Mouse (Mus musculus) hindbrain, embryonic 12.5 days (tissue): Measurements from ENCODE around the gene Mob4. TPM values are rescaled to one million over a fixed set of nuclear protein-coding genes. Genes with fewer than 3 reads are reported as not detected.
"Not testable (repeated sequence)": the region's sequence is repeated elsewhere in the genome, so short reads cannot be mapped to it uniquely, and the experiment has no call there.

Source experiments
- ATAC-seq: fragments of 200-750 bp; cut with Nextera tagmentation; 2 replicates; pipeline ENCODE4 v1.8.0; 2017; ENCODE audit warnings: moderate TSS enrichment; ENCODE audit not compliant: low FRiP score
- H3K27ac ChIP-seq: fragments of 300-500 bp; sonication (generic); 2 replicates; pipeline ENCODE4 v1.5.1; 2016; ENCODE audit warnings: mild to moderate bottlenecking
- H3K27me3 ChIP-seq: fragments of 300-500 bp; sonication (generic); 2 replicates; pipeline ENCODE4 v1.6.1; 2016; ENCODE audit warnings: mild to moderate bottlenecking
- H3K36me3 ChIP-seq: fragments of 300-500 bp; sonication (generic); 2 replicates; pipeline ENCODE4 v1.6.1; 2016; ENCODE audit warnings: mild to moderate bottlenecking
- H3K4me1 ChIP-seq: fragments of 300-500 bp; sonication (generic); 2 replicates; pipeline ENCODE4 v1.6.1; 2016
- H3K4me2 ChIP-seq: fragments of 300-500 bp; sonication (generic); replicated peaks from 2 replicates; pipeline ENCODE4 v1.6.1; 2016; ENCODE audit warnings: mild to moderate bottlenecking
- H3K4me3 ChIP-seq: fragments of 300-500 bp; sonication (generic); 2 replicates; pipeline ENCODE4 v1.5.1; 2016; ENCODE audit warnings: mild to moderate bottlenecking
- H3K9ac ChIP-seq: fragments of 300-500 bp; sonication (generic); 2 replicates; pipeline ENCODE4 v1.6.1; 2016; ENCODE audit warnings: mild to moderate bottlenecking, moderate library complexity
- H3K9me3 ChIP-seq: fragments of 300-500 bp; sonication (generic); replicated peaks from 2 replicates; pipeline ENCODE4 v1.6.1; 2016; ENCODE audit warnings: mild to moderate bottlenecking
- WGBS: fragments of 180-500 bp; shearing (Covaris S2); methylation state at CpG from one replicate; pipeline ENCODE4 v1.1.7; 2016; 5-methylcytosine and 5-hydroxymethylcytosine counted together
- polyA plus RNA-seq: library from polyadenylated mRNA; unstranded; fragments of >200 nt; fragmentation: Nextera tagmentation; extraction: Ambion mirVana; gene quantifications from 2 replicates; pipeline ENCODE4 v1.2.1, GENCODE M21; 2016

The Mob4 gene
- polyA plus RNA-seq, 1 experiment from 2014 or later: 150 TPM

DNA sequence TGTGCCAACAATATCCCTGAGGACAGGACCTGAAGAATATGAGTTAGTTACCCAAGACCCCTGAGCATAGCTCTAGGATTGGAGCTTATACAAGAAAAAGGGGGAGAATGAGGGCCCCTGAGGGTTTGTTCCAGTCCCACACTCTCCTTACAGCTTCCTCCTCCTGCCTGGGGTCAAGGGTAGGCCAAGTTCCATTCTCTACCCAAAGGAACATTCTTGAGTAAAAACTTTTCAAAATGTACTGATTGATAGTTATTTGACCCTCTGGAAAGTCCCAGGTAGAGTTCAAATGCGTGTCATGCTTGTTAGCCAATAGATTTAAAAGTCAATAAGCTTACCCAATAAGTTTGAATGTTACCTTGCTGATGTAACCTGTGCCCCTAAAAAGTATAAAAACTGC is 23.4 kb upstream of the Mob4 start:
- Histone ChIP-seq H3K4me3 (no peak overlapping the region), H3K27ac (no peak overlapping the region), H3K9me3 (no peaks in the 10 kb centered on the region), H3K27me3 (no peaks in the 10 kb centered on the region), H3K4me2 (no peak overlapping the region), H3K36me3 (no peaks in the 10 kb centered on the region), H3K9ac (no peak overlapping the region), H3K4me1 (no peaks in the 10 kb centered on the region)
- no peak for ATAC-seq
- WGBS: 89% methylated on average over 1 of the region's 1 CpGs

- Histone ChIP-seq H3K36me3 (no peaks in the 10 kb centered on the region), H3K4me1 (no peaks in the 10 kb centered on the region), H3K9me3 (no peaks in the 10 kb centered on the region), H3K9ac (no peak overlapping the region), H3K4me2 (no peak overlapping the region), H3K27me3 (no peaks in the 10 kb centered on the region), H3K27ac (no peak overlapping the region), H3K4me3 (no peak overlapping the region)
- ATAC-seq: no peak
- WGBS: 36% methylated on average over 2 of the region's 2 CpGs
Observed at GRCm38 (mm10) chr1:55108473-55108872, 22.6 kb upstream of the Mob4 start.

GRCm38 (mm10) chr1:55109066-55109766 is 21.8 kb upstream of the Mob4 start:
- Histone ChIP-seq H3K9ac (no peak overlapping the region), H3K36me3 (no peaks in the 10 kb centered on the region), H3K27ac (no peak overlapping the region), H3K4me1 (no peaks in the 10 kb centered on the region), H3K9me3 (no peaks in the 10 kb centered on the region), H3K4me2 (no peak overlapping the region), H3K4me3 (no peak overlapping the region), H3K27me3 (no peaks in the 10 kb centered on the region)
- no peak for ATAC-seq
- WGBS: 94% methylated on average over 4 of the region's 4 CpGs

GRCm38 (mm10) chr1:55123046-55123445 is 8.0 kb upstream of the Mob4 start:
- Histone ChIP-seq H3K9me3 (no peaks in the 10 kb centered on the region), H3K4me2 (no peak overlapping the region), H3K27me3 (no peaks in the 10 kb centered on the region), H3K4me3 (no peak overlapping the region), H3K9ac (no peak overlapping the region), H3K4me1 (no peaks in the 10 kb centered on the region), H3K27ac (no peak overlapping the region), H3K36me3 (no peaks in the 10 kb centered on the region)
- WGBS: 89% methylated on average over 5 of the region's 5 CpGs
- ATAC-seq: no peak

- Histone ChIP-seq H3K4me1 (no peaks in the 10 kb centered on the region), H3K27ac (no peak overlapping the region), H3K4me3 (no peak overlapping the region), H3K36me3 (no peaks in the 10 kb centered on the region), H3K9ac (no peak overlapping the region), H3K9me3 (no peaks in the 10 kb centered on the region), H3K4me2 (no peak overlapping the region), H3K27me3 (no peaks in the 10 kb centered on the region)
- WGBS: 93% methylated on average over 2 of the region's 2 CpGs
- no peak for ATAC-seq
Observed at GRCm38 (mm10) chr1:55123561-55123960, 7.5 kb upstream of the Mob4 start.

GRCm38 (mm10) chr1:55124136-55124535 is 6.9 kb upstream of the Mob4 start:
- H3K9ac ChIP-seq, H3K27me3 ChIP-seq, H3K36me3 ChIP-seq, H3K4me1 ChIP-seq, H3K4me2 ChIP-seq, H3K27ac ChIP-seq, H3K9me3 ChIP-seq, H3K4me3 ChIP-seq, ATAC-seq: not testable (repeated sequence)
- 94% methylated on average over 2 of the region's 2 CpGs for WGBS

DNA sequence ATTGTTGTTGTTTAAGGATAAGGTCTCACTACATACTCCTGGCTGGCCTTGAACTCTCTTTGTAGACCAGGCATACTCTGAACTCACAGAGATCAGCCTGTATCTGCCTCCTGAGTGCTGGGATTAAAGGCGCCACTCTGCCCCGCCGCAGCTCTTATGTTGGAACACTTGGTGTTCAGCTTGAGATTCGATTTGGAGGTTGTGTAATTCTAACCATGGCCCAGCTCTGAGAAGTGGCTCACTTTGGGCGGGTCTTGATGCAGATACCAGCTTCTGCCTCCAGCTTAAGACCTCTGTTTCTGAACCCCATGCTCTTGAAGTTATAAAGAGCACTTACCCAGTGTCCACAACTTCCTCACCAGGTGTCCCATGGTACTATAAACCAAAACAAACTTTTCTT is 1.3 kb upstream of the Mob4 start:
- WGBS: 89% methylated on average over 5 of the region's 5 CpGs
- H3K27ac ChIP-seq: no peak overlapping the region
- H3K4me3 ChIP-seq: no peak overlapping the region
- ATAC-seq: no peak
- no peaks in the 10 kb centered on the region for H3K27me3 ChIP-seq
- peaks cover 20% of the 10 kb centered on the region for H3K4me1 ChIP-seq
- H3K9ac ChIP-seq: no peak overlapping the region
- H3K9me3 ChIP-seq: no peaks in the 10 kb centered on the region
- H3K4me2 ChIP-seq: no peak overlapping the region
- 0 out of 2 replicates have a peak, but pooled peaks cover 4% of the 10 kb centered on the region for H3K36me3 ChIP-seq

GRCm38 (mm10) chr1:55130190-55130916 is 678 bp upstream of the Mob4 start:
- no peak for ATAC-seq
- H3K9ac ChIP-seq: peak overlapping the region; percentile 50
- peak overlapping the region; percentile 99 for H3K27ac ChIP-seq
- peaks cover 20% of the 10 kb centered on the region for H3K4me1 ChIP-seq
- WGBS: 73% methylated on average over 10 of the region's 10 CpGs
- no peaks in the 10 kb centered on the region for H3K27me3 ChIP-seq
- H3K4me2 ChIP-seq: peak overlapping the region; percentile 65
- no peaks in the 10 kb centered on the region for H3K9me3 ChIP-seq
- H3K4me3 ChIP-seq: peak overlapping the region; percentile 95
- H3K36me3 ChIP-seq: 0 out of 2 replicates have a peak, but pooled peaks cover 4% of the 10 kb centered on the region

- Histone ChIP-seq H3K9me3 (no peaks in the 10 kb centered on the region), H3K36me3 (0 out of 2 replicates have a peak, but pooled peaks cover 4% of the 10 kb centered on the region), H3K27ac (peak overlapping the region; percentile 99), H3K4me1 (peaks cover 20% of the 10 kb centered on the region), H3K27me3 (no peaks in the 10 kb centered on the region), H3K4me3 (peak overlapping the region; percentile 95), H3K4me2 (peak overlapping the region; percentile 65), H3K9ac (peak overlapping the region; percentile 98)
- under 1% methylated on average over 38 of the region's 47 CpGs for WGBS
- ATAC-seq: peak; percentile 91
Observed at GRCm38 (mm10) chr1:55131424-55132014, 488 bp downstream of the Mob4 start.

GRCm38 (mm10) chr1:55132308-55132707 is 1.3 kb downstream of the Mob4 start:
- no peaks in the 10 kb centered on the region for H3K27me3 ChIP-seq
- peak overlapping the region; percentile 98 for H3K9ac ChIP-seq
- H3K36me3 ChIP-seq: 0 out of 2 replicates have a peak, but pooled peaks cover 4% of the 10 kb centered on the region
- WGBS: 80% methylated on average over 4 of the region's 4 CpGs
- no peaks in the 10 kb centered on the region for H3K9me3 ChIP-seq
- H3K4me2 ChIP-seq: peak overlapping the region; percentile 65
- H3K27ac ChIP-seq: no peak overlapping the region
- no peak for ATAC-seq
- H3K4me1 ChIP-seq: peaks cover 20% of the 10 kb centered on the region
- H3K4me3 ChIP-seq: peak overlapping the region; percentile 95

- H3K4me3 ChIP-seq: no peak overlapping the region
- no peaks in the 10 kb centered on the region for H3K9me3 ChIP-seq
- H3K36me3 ChIP-seq: 0 out of 2 replicates have a peak, but pooled peaks cover 7% of the 10 kb centered on the region
- H3K27me3 ChIP-seq: no peaks in the 10 kb centered on the region
- no peak overlapping the region for H3K9ac ChIP-seq
- no peak for ATAC-seq
- peaks cover 20% of the 10 kb centered on the region for H3K4me1 ChIP-seq
- H3K4me2 ChIP-seq: peak overlapping the region; percentile 13
- no peak overlapping the region for H3K27ac ChIP-seq
- 68% methylated on average over 2 of the region's 2 CpGs for WGBS
Observed at GRCm38 (mm10) chr1:55133173-55133572, 2.1 kb downstream of the Mob4 start.

- 98% methylated on average over 3 of the region's 3 CpGs for WGBS
- no peak overlapping the region for H3K4me2 ChIP-seq
- H3K27me3 ChIP-seq: no peaks in the 10 kb centered on the region
- no peak for ATAC-seq
- H3K27ac ChIP-seq: no peak overlapping the region
- H3K4me3 ChIP-seq: no peak overlapping the region
- H3K9me3 ChIP-seq: no peaks in the 10 kb centered on the region
- H3K9ac ChIP-seq: no peak overlapping the region
- peaks cover 20% of the 10 kb centered on the region for H3K4me1 ChIP-seq
- peaks cover 11% of the 10 kb centered on the region; the same call in 1 of the 2 replicates for H3K36me3 ChIP-seq
Observed at GRCm38 (mm10) chr1:55134301-55134700, 3.3 kb downstream of the Mob4 start.
